Mouse (Mus musculus): ENCODE measurements around the gene Kmt2b. TPM values are rescaled to one million over a fixed set of nuclear protein-coding genes. Genes with fewer than 3 reads are reported as not detected.
A peak's percentile ranks its signal among the peaks of the same experiment; 100 is the strongest.

The Kmt2b gene
- 12.8 and 13.0 TPM in 2 replicates for polyA plus RNA-seq (2014; fragmentation: Nextera tagmentation; extraction: Ambion mirVana)

DNA sequence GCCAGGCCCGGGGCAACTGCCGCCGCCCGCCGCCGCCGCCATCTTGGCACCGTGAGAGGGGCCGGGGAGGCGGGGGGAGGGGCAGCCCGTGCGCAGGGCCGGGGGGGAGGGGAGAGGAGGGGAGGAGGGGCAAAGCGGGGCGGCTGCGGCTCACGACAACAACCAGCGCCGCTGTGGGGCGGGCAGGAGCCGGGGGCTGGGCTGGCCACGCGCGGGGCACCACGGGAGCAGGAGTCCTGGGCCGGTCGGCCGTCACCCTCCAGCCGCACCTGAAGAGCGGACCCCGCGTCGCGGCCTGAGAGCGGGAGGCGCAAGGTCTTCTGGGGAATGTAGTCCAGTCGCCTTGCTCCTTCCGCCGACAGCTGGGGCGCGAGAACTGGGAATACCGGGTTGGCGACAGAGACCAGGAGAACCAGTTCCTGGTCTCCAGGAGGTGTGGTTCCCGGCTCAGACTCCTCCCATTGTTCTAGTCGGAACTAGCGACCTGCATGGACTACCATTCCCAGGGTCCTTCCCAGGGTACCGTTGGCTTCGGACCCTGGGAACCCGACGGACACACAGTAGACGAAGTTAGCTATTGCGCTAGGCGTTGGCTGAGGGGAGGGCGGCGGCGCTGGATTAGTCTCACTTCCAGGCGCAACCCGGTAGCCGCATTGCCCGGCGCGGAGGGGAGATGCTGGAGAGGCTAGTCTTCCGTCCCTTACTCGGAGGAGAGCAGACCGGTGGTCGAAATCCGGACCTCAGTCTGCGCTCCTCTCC lies at the start of gene Kmt2b:
Gene Kmt2b (minus strand): TSS at position 51 of the 759 bp plus-strand sequence.
- peak within 1 kb of the TSS; percentile 88 for H3K4me2 ChIP-seq (ENCODE audit: low read length)
- DNase-seq (ENCODE audit: low spot score) (peak; percentile 97), ATAC-seq (replicated peaks; ENCODE audit: low FRiP score, low TSS enrichment, low read depth) (peak; percentile 95)
- H3K27me3 ChIP-seq (replicated peaks; ENCODE audit: control insufficient read depth, insufficient read depth, low read length) = no peaks in the 10 kb centered on the region
- WGBS = under 1% methylated on average over 59 of the region's 68 CpGs
- peak within 1 kb of the TSS; percentile 83 for H3K27ac ChIP-seq (ENCODE audit: low read depth)
- H3K4me1 ChIP-seq (replicated peaks; ENCODE audit: control insufficient read depth, insufficient read depth, low read length) = peaks cover 14% of the 10 kb centered on the region
- peak within 1 kb of the TSS; percentile 95 for H3K9ac ChIP-seq (ENCODE audit: low read length)
- no peaks in the 10 kb centered on the region for H3K9me3 ChIP-seq (ENCODE audit: control insufficient read depth, low read length)
- H3K4me3 ChIP-seq (ENCODE audit: low read depth, low read length) = peak within 1 kb of the TSS; percentile 60
- peaks cover 30% of the 10 kb centered on the region for H3K36me3 ChIP-seq (ENCODE audit: control insufficient read depth, insufficient read depth, low read length)

DNA sequence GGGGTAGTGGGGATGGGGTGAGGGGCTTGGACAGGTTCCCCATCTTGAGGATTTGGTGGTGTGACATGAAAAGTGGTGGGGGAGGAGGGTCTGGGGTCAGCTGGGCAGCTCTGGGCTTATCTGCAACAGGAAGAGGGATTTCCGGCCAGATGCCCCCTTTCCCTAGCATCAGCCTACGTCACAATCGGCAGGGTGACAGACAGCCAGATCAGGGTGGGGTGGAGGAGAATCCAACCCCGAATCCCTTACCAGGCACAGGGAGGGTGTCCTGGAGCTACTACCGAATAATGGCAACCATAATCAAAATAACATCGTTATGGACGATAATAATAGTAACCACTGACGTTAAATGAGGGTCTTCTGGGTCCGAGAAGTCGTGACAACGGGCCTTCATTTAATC lies 47.9 kb upstream of the Kmt2b start:
- 24% methylated on average over 11 of the region's 11 CpGs for WGBS
- H3K4me2 ChIP-seq (ENCODE audit: low read length) = no peak overlapping the region
- H3K27ac ChIP-seq (ENCODE audit: low read depth) = no peak overlapping the region
- DNase-seq (ENCODE audit: low spot score) (no peak), ATAC-seq (replicated peaks; ENCODE audit: low FRiP score, low TSS enrichment, low read depth) (no peak)
- H3K9ac ChIP-seq (ENCODE audit: low read length) = no peak overlapping the region
- H3K36me3 ChIP-seq (ENCODE audit: control insufficient read depth, insufficient read depth, low read length) = peaks cover 13% of the 10 kb centered on the region
- no peak overlapping the region for H3K4me3 ChIP-seq (ENCODE audit: low read depth, low read length)
- no peaks in the 10 kb centered on the region for H3K9me3 ChIP-seq (ENCODE audit: control insufficient read depth, low read length)
- H3K27me3 ChIP-seq (replicated peaks; ENCODE audit: control insufficient read depth, insufficient read depth, low read length) = peaks cover 55% of the 10 kb centered on the region
- H3K4me1 ChIP-seq (replicated peaks; ENCODE audit: control insufficient read depth, insufficient read depth, low read length) = 0 out of 2 replicates have a peak, but pooled peaks cover 4% of the 10 kb centered on the region

DNA sequence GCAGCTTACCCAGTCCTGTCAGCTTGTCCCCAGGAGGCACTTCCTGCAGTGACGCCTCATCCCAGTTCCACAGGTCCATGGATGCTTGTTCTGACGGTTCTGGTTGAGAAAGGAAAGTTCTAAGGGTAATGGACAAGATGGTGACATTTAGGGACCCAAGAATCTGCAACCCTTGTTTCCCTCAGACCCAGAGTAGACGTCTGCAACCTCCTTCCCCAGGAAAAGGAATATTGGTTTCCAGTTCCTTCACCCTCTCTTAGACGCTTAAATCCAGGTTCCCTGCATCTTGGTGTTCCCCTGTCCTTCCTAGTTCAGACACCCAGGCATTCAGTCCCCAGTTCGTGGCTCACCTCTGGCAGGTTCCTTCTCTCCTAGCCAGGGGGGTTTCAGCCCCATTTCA lies 47.2 kb upstream of the Kmt2b start, which contains the start of gene Etv2:
Gene Etv2 (minus strand): TSS at position 101 of the 400 bp plus-strand sequence.
- WGBS = 6% methylated on average over 5 of the region's 5 CpGs
- no peak for DNase-seq (ENCODE audit: low spot score)
- no peak for ATAC-seq (replicated peaks; ENCODE audit: low FRiP score, low TSS enrichment, low read depth)
- H3K27me3 ChIP-seq (replicated peaks; ENCODE audit: control insufficient read depth, insufficient read depth, low read length) = peaks cover 59% of the 10 kb centered on the region
- H3K9ac ChIP-seq (ENCODE audit: low read length) = no peak within 1 kb of the TSS
- 0 out of 2 replicates have a peak, but pooled peaks cover 4% of the 10 kb centered on the region for H3K4me1 ChIP-seq (replicated peaks; ENCODE audit: control insufficient read depth, insufficient read depth, low read length)
- H3K27ac ChIP-seq (ENCODE audit: low read depth) = no peak within 1 kb of the TSS
- H3K9me3 ChIP-seq (ENCODE audit: control insufficient read depth, low read length) = no peaks in the 10 kb centered on the region
- peak within 1 kb of the TSS; percentile 28 for H3K4me2 ChIP-seq (ENCODE audit: low read length)
- H3K4me3 ChIP-seq (ENCODE audit: low read depth, low read length) = peak within 1 kb of the TSS; percentile 16; the same call in 1 of the 2 replicates
- peaks cover 7% of the 10 kb centered on the region for H3K36me3 ChIP-seq (ENCODE audit: control insufficient read depth, insufficient read depth, low read length)

DNA sequence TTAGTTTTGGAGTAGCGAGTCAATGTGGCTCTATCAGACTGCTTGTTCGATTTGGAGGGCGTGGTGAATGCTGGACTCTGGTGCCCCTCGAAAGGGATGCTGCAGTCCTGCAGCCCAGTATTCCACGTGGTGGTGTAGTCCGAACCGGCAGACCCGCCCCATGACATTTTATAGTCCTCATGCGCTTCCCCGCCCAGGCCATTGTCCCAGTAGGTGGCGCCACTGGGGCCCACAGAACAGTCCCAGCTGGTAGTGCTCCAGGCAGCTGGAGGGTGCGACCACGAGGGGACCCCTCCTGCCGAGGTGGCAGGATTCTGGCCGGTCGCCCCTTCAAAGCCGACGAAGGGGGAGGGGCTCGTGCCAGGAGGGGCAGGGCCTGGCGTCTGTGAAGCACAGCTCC lies 46.1 kb upstream of the Kmt2b start:
- DNase-seq (ENCODE audit: low spot score) (peak; percentile 86), ATAC-seq (replicated peaks; ENCODE audit: low FRiP score, low TSS enrichment, low read depth) (peak; percentile 85)
- H3K4me2 ChIP-seq (ENCODE audit: low read length) = peak overlapping the region; percentile 28
- no peak overlapping the region for H3K27ac ChIP-seq (ENCODE audit: low read depth)
- H3K9ac ChIP-seq (ENCODE audit: low read length) = no peak overlapping the region
- no peaks in the 10 kb centered on the region for H3K9me3 ChIP-seq (ENCODE audit: control insufficient read depth, low read length)
- 1% methylated on average over 20 of the region's 20 CpGs for WGBS
- H3K4me1 ChIP-seq (replicated peaks; ENCODE audit: control insufficient read depth, insufficient read depth, low read length) = 0 out of 2 replicates have a peak, but pooled peaks cover 4% of the 10 kb centered on the region
- no peaks in the 10 kb centered on the region for H3K36me3 ChIP-seq (ENCODE audit: control insufficient read depth, insufficient read depth, low read length)
- H3K4me3 ChIP-seq (ENCODE audit: low read depth, low read length) = peak overlapping the region; percentile 16; the same call in 1 of the 2 replicates
- peaks cover 59% of the 10 kb centered on the region for H3K27me3 ChIP-seq (replicated peaks; ENCODE audit: control insufficient read depth, insufficient read depth, low read length)

DNA sequence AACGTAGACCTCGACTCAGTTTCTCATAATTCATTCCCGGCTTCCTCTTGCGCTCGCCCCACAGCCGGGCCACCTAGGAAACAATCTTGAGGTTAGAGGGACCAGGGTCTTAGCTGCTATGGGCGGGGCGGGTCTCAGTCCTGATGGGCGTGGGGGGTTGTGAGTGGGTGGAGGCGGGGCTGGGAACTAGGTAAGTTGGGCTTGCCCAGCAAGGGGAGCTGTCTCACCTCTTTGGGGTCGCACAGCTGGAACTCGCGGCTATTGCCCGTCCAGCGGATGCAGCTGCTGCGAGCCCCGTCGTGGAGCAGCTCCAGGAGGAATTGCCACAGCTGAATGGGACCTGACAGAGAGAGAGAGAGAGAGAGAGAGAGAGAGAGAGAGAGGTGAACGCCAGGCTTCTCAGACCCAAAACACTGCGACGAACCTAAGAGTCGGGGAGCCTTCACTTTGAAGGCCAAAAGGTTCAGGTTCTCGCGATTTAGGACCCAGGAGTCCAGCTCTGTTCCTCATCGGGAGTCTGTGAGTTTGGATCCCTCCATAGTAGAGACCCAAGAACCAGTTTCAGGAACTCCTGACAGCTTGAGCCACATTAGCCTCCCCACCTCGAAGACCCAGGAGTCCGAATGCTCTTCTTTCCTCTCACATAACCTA lies 45.4 kb upstream of the Kmt2b start:
- H3K27ac ChIP-seq (ENCODE audit: low read depth) = no peak overlapping the region
- no peaks in the 10 kb centered on the region for H3K36me3 ChIP-seq (ENCODE audit: control insufficient read depth, insufficient read depth, low read length)
- H3K4me3 ChIP-seq (ENCODE audit: low read depth, low read length) = no peak overlapping the region
- H3K9me3 ChIP-seq (ENCODE audit: control insufficient read depth, low read length) = no peaks in the 10 kb centered on the region
- H3K4me1 ChIP-seq (replicated peaks; ENCODE audit: control insufficient read depth, insufficient read depth, low read length) = no peaks in the 10 kb centered on the region
- H3K27me3 ChIP-seq (replicated peaks; ENCODE audit: control insufficient read depth, insufficient read depth, low read length) = peaks cover 59% of the 10 kb centered on the region
- DNase-seq (ENCODE audit: low spot score) (peak; percentile 55), ATAC-seq (replicated peaks; ENCODE audit: low FRiP score, low TSS enrichment, low read depth) (0 out of 2 replicates have a peak, but pooled peaks have one; percentile 6)
- H3K4me2 ChIP-seq (ENCODE audit: low read length) = no peak overlapping the region
- no peak overlapping the region for H3K9ac ChIP-seq (ENCODE audit: low read length)
- WGBS = 5% methylated on average over 27 of the region's 27 CpGs

DNA sequence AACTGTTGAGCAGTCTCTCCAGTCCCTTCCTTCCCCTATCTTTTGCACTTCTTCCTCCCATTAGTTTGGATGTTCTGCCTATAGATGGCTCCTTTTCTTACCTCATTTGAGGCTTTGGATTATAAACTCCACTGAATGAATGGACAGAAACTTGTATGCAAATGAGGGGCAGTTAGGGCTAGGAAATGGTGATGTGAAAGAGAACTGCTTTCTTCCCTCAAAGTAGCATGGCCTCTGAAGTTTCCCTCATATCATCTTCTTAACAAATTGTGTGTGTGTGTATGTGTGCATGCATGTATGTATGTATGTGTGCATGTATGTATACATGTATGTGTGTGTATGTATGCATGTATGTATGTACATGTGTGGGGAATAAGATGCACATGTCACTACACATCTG lies 40.5 kb upstream of the Kmt2b start:
- Histone ChIP-seq H3K9ac (ENCODE audit: low read length) (no peak overlapping the region), H3K9me3 (ENCODE audit: control insufficient read depth, low read length) (no peaks in the 10 kb centered on the region), H3K27ac (ENCODE audit: low read depth) (no peak overlapping the region), H3K36me3 (ENCODE audit: control insufficient read depth, insufficient read depth, low read length) (peaks cover 4% of the 10 kb centered on the region), H3K4me1 (replicated peaks; ENCODE audit: control insufficient read depth, insufficient read depth, low read length) (peaks cover 7% of the 10 kb centered on the region), H3K4me3 (ENCODE audit: low read depth, low read length) (no peak overlapping the region), H3K27me3 (replicated peaks; ENCODE audit: control insufficient read depth, insufficient read depth, low read length) (peaks cover 30% of the 10 kb centered on the region), H3K4me2 (ENCODE audit: low read length) (no peak overlapping the region)
- DNase-seq (ENCODE audit: low spot score) = no peak
- ATAC-seq (replicated peaks; ENCODE audit: low FRiP score, low TSS enrichment, low read depth) = no peak

DNA sequence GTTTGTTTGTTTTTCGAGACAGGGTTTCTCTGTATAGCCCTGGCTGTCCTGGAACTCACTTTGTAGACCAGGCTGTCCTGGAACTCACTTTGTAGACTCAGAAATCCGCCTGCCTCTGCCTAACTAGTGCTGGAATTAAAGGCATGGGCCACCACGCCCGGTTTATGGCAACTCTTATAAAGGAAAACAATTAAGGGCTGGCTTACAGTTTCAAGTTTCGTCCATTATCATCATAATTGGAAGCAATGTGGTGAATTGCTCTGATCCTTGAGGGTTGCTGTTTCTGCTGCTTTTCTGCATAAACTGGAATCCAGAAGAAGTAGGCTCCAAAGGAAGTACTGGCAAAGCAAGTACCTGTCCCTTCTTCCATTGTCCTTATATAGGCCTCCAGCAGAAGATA lies 38.1 kb upstream of the Kmt2b start:
- peaks cover 9% of the 10 kb centered on the region for H3K27me3 ChIP-seq (replicated peaks; ENCODE audit: control insufficient read depth, insufficient read depth, low read length)
- H3K36me3 ChIP-seq (ENCODE audit: control insufficient read depth, insufficient read depth, low read length) = peaks cover 28% of the 10 kb centered on the region
- H3K9ac ChIP-seq (ENCODE audit: low read length) = no peak overlapping the region
- no peak overlapping the region for H3K27ac ChIP-seq (ENCODE audit: low read depth)
- peaks cover 7% of the 10 kb centered on the region for H3K4me1 ChIP-seq (replicated peaks; ENCODE audit: control insufficient read depth, insufficient read depth, low read length)
- DNase-seq (ENCODE audit: low spot score) = no peak
- no peak overlapping the region for H3K4me3 ChIP-seq (ENCODE audit: low read depth, low read length)
- no peak overlapping the region for H3K4me2 ChIP-seq (ENCODE audit: low read length)
- no peak for ATAC-seq (replicated peaks; ENCODE audit: low FRiP score, low TSS enrichment, low read depth)
- WGBS = 86% methylated on average over 5 of the region's 5 CpGs
- H3K9me3 ChIP-seq (ENCODE audit: control insufficient read depth, low read length) = no peaks in the 10 kb centered on the region

DNA sequence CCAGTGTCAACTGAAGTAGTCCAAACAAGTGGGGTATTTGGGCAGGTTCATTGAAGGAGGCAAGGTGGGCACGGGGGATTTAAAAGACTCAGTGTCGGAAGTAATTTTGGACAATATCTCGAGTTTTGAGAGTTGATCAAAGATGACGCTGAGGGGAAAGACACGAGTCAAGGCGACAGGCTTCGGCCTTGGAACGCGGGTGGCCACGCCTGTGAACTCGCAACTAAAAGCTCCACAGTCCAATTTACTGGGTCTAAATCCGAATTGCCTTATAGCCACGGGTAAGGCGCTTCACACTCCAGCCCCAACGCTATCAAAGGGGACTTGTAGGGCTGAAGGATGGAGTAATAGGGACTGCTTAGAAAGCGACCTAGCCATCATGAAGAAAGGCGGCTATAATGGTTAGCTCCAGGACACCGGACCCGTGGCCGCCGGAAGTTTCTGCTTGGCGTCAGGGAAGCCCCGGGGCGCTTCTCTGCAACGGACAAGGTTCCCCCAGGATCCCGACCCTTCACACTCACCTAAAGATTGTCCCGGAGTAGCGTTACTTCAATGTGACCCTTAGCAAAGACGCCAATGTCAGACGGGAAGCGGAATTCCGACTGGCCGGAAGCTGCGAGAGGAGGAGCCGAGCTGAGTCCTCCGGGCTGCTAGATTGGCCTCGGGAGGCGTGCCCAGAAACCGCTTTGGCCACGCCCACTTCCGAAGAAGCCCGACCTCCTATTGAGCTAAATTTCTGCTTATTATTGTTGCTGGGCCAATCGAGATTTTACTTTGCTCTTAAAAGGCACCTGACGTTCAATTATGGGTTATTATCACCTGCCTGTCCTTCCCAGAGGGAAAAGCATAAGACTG lies 37.2 kb upstream of the Kmt2b start, which contains the start of gene Cox6b1:
Gene Cox6b1 (minus strand): TSS at position 622 of the 855 bp plus-strand sequence.
- Histone ChIP-seq H3K4me2 (ENCODE audit: low read length) (peak within 1 kb of the TSS; percentile 78), H3K36me3 (ENCODE audit: control insufficient read depth, insufficient read depth, low read length) (peaks cover 34% of the 10 kb centered on the region), H3K27me3 (replicated peaks; ENCODE audit: control insufficient read depth, insufficient read depth, low read length) (0 out of 2 replicates have a peak, but pooled peaks cover 3% of the 10 kb centered on the region), H3K4me1 (replicated peaks; ENCODE audit: control insufficient read depth, insufficient read depth, low read length) (peaks cover 7% of the 10 kb centered on the region), H3K9me3 (ENCODE audit: control insufficient read depth, low read length) (no peaks in the 10 kb centered on the region), H3K27ac (ENCODE audit: low read depth) (peak within 1 kb of the TSS; percentile 43; the same call in 1 of the 2 replicates), H3K4me3 (ENCODE audit: low read depth, low read length) (peak within 1 kb of the TSS; percentile 95), H3K9ac (ENCODE audit: low read length) (peak within 1 kb of the TSS; percentile 87)
- WGBS = 2% methylated on average over 44 of the region's 44 CpGs
- DNase-seq (ENCODE audit: low spot score) = peak; percentile 92
- ATAC-seq (replicated peaks; ENCODE audit: low FRiP score, low TSS enrichment, low read depth) = peak; percentile 94

All from intestine, embryonic 14.5 days (tissue).